Mouse (Mus musculus) embryonic facial prominence, embryonic 12.5 days (tissue): ENCODE data around the gene Atp6v1c2. TPM values are rescaled to one million over a fixed set of nuclear protein-coding genes. Genes with fewer than 3 reads are reported as not detected.

Experiments used
- ATAC-seq: fragments of 200-750 bp; cut with Nextera tagmentation; 2 replicates; pipeline ENCODE4 v1.8.0; 2017; ENCODE audit not compliant: insufficient number of reproducible peaks, insufficient read depth, low FRiP score, low TSS enrichment
- H3K27ac ChIP-seq: fragments of 300-500 bp; sonication (generic); 2 replicates; pipeline ENCODE4 v1.5.1; 2016; ENCODE audit warnings: mild to moderate bottlenecking
- H3K27me3 ChIP-seq: fragments of 300-500 bp; sonication (generic); 2 replicates; pipeline ENCODE4 v1.6.1; 2016; ENCODE audit warnings: mild to moderate bottlenecking, moderate library complexity
- H3K36me3 ChIP-seq: fragments of 300-500 bp; sonication (generic); 2 replicates; pipeline ENCODE4 v1.6.1; 2016; ENCODE audit warnings: mild to moderate bottlenecking
- H3K4me1 ChIP-seq: fragments of 300-500 bp; sonication (generic); 2 replicates; pipeline ENCODE4 v1.6.1; 2016
- H3K4me2 ChIP-seq: fragments of 300-500 bp; sonication (generic); replicated peaks from 2 replicates; pipeline ENCODE4 v1.6.1; 2016; ENCODE audit warnings: mild to moderate bottlenecking, moderate library complexity
- H3K4me3 ChIP-seq: fragments of 300-500 bp; sonication (generic); 2 replicates; pipeline ENCODE4 v1.5.1; 2016; ENCODE audit warnings: mild to moderate bottlenecking
- H3K9ac ChIP-seq: fragments of 300-500 bp; sonication (generic); 2 replicates; pipeline ENCODE4 v1.6.1; 2016; ENCODE audit warnings: mild to moderate bottlenecking, moderate library complexity
- H3K9me3 ChIP-seq: fragments of 300-500 bp; sonication (generic); 2 replicates; pipeline ENCODE4 v1.6.1; 2016; ENCODE audit warnings: mild to moderate bottlenecking, moderate library complexity
- WGBS: fragments of 180-500 bp; shearing (Covaris S2); methylation state at CpG from one replicate; pipeline ENCODE4 v1.1.7; 2016; 5-methylcytosine and 5-hydroxymethylcytosine counted together
- polyA plus RNA-seq: library from polyadenylated mRNA; unstranded; fragments of >200 nt; fragmentation: Nextera tagmentation; extraction: Ambion mirVana; gene quantifications from 2 replicates; pipeline ENCODE4 v1.2.1, GENCODE M21; 2016

The Atp6v1c2 gene
- polyA plus RNA-seq, 1 experiment from 2014 or later, result 0.83 TPM

DNA sequence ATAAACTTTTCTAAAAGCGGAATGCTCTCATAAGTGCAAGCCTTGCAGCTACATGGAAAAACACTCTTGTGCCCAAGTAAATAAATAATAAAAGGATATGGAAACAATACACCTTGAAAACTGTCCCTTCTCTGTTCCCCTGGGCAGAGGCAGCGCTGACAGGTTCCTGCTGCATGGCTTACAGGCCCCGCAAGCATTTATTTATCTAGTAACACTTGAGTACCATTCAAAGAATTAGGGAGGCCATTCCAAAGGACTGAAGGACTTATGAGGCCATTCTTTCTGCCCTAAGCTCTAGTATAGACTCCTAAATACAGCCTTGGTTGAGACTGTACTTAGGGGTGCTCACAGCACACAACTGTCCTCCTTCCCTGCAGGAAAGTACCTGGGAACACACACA, 10.7 kb downstream of the Atp6v1c2 start:
- no peaks in the 10 kb centered on the region for H3K4me1 ChIP-seq
- H3K4me3 ChIP-seq, result no peak overlapping the region
- 61% methylated on average over 3 of the region's 3 CpGs for WGBS
- no peak overlapping the region for H3K27ac ChIP-seq
- H3K27me3 ChIP-seq, result peaks cover 11% of the 10 kb centered on the region
- no peak for ATAC-seq
- H3K9me3 ChIP-seq, result no peaks in the 10 kb centered on the region
- no peak overlapping the region for H3K4me2 ChIP-seq
- H3K36me3 ChIP-seq, result no peaks in the 10 kb centered on the region
- no peak overlapping the region for H3K9ac ChIP-seq

DNA sequence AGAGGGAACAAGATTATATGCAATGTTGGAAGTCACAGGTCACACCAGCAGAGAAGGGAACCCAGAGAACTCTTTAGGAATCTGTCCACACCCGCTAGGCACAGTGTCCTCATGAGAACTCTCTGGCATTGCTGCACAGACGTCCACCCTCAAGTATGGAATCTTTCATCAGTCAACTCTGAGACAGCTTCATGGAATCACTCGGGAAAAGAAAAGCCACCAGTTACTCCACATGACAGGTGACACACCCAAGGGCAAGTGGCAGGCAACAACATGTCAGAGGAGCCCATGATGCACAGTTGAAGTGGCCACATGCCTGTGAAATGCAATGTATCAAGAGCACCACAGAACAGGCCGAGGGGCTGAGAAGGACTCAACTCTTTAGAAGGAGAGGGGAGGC, 11.2 kb downstream of the Atp6v1c2 start:
- Histone ChIP-seq H3K36me3 (no peaks in the 10 kb centered on the region), H3K27ac (no peak overlapping the region), H3K4me1 (no peaks in the 10 kb centered on the region), H3K4me2 (no peak overlapping the region), H3K4me3 (no peak overlapping the region), H3K27me3 (peaks cover 6% of the 10 kb centered on the region), H3K9me3 (no peaks in the 10 kb centered on the region), H3K9ac (no peak overlapping the region)
- whole genome bisulfite sequencing, result 62% methylated on average over 4 of the region's 4 CpGs
- ATAC-seq, result no peak

DNA sequence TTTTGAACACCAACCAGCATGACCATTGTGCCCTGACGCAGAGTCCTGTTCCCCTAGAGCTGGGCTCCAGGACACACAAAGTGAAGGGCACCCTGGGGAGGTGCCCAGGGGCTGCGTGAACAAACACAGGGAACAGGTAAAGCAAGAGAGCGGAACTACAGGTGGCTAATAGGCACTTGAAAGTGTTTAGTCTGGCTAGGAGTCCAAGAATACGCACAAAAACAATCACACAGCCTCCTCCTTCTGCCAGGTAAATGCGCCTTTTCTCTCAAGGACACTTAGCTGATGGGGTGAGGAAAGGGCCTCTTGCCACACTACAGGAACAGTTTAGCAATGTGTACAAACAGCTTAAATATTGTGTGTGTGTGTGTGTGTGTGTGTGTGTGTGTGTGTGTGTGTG, 13.1 kb downstream of the Atp6v1c2 start:
- Histone ChIP-seq H3K36me3 (no peaks in the 10 kb centered on the region), H3K27ac (no peak overlapping the region), H3K4me1 (no peaks in the 10 kb centered on the region), H3K27me3 (no peaks in the 10 kb centered on the region), H3K4me3 (no peak overlapping the region), H3K9me3 (no peaks in the 10 kb centered on the region), H3K4me2 (no peak overlapping the region), H3K9ac (no peak overlapping the region)
- 87% methylated on average over 5 of the region's 5 CpGs for whole genome bisulfite sequencing
- ATAC-seq, result no peak

DNA sequence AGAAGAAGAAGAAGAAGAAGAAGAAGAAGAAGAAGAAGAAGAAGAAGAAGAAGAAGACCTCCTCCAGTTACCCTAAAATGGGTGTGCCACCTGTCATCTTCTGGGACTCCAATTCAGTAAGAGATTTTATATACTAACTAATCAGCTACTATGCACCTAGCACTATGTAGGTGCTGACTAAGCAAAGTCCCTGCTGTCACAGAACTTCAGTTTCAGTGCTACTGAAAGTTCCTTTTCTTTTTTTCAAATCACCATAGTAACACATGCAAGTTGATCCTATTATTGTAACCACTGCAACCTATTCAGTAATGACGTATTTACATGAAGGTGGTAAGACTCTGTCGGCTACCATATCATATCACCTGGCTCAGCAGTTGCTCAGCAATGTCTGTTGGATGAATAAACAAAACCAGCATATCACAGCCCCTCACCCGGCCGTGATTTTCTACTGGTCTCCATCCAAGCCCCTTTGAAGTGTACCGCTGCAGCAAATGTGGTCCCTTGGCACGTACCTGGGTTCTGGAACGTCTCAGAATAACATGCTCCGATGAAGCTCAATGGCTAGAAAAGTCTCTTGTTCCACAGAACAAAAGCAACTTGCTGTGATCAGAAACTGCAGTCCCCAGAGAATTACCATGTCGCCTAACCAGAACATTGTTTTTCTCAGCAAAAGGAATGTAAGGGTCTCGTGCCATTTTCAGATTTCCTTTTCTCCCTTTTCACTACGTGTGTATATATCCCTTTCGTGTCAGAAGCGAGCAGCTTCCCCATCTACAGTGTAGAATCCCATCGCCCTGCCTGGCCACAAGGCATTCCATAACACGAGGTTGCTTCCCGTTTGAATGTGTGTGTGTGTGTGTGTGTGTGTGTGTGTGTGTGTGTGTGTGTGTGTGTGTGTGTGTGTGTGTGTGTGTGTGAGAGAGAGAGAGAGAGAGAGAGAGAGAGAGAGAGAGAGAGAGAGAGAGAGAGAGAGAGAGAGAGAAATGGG, 18.0 kb downstream of the Atp6v1c2 start:
- no peak overlapping the region for H3K4me2 ChIP-seq

DNA sequence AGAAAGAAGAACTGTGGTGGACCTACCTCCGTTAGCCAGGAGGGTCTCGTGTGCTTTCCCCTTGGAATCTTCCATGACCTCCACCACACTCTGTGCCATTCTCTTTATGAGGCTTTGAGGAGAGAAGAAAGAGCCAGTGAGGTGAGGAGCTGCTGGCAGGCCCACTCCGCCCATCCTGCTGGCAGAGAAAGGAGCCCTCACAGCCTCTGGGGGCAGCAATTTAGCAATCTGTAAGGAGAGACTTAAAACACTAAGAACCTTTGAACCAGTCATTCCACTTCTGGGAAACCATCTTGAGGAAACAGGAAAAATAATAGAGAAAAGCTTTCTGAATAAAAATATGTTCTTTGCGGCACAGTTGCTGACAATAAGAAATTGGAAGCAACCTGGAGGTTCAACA, 20.9 kb downstream of the Atp6v1c2 start:
- 41% methylated on average over 4 of the region's 4 CpGs for WGBS
- Histone ChIP-seq H3K9ac (no peak overlapping the region), H3K27ac (no peak overlapping the region), H3K36me3 (no peaks in the 10 kb centered on the region), H3K4me1 (0 out of 2 replicates have a peak, but pooled peaks cover 3% of the 10 kb centered on the region), H3K27me3 (no peaks in the 10 kb centered on the region), H3K4me2 (no peak overlapping the region), H3K4me3 (no peak overlapping the region), H3K9me3 (no peaks in the 10 kb centered on the region)
- ATAC-seq, result no peak

More for the DNA sequence above, 18.0 kb downstream of the Atp6v1c2 start:
- Histone ChIP-seq H3K4me1 (0 out of 2 replicates have a peak, but pooled peaks cover 3% of the 10 kb centered on the region), H3K27ac (no peak overlapping the region), H3K9ac (no peak overlapping the region), H3K9me3 (no peaks in the 10 kb centered on the region), H3K27me3 (no peaks in the 10 kb centered on the region), H3K36me3 (no peaks in the 10 kb centered on the region), H3K4me3 (no peak overlapping the region)
- no peak for ATAC-seq
- WGBS, result 61% methylated on average over 16 of the region's 16 CpGs

DNA sequence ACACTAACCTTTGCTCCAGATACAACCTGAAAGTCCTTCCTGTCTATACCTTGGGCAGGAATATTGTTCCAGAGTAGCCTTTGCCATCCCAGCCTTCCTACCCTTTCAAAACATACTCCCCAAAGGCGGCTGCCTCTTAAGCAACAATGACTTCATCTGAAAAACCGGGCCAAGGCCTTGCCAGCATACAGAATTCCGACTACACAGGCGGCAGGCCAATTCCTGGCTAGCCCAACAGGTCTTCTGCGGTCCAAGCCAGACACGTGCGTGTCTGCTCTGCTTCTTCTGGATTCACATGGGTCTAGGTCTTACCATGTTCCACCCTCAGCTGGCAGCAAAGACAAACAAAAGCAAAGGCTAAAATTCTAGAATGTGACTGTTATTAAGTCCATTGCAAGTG, 23.7 kb downstream of the Atp6v1c2 start:
- Histone ChIP-seq H3K36me3 (no peaks in the 10 kb centered on the region), H3K9me3 (no peaks in the 10 kb centered on the region), H3K4me2 (no peak overlapping the region), H3K4me3 (no peak overlapping the region), H3K27me3 (no peaks in the 10 kb centered on the region), H3K4me1 (0 out of 2 replicates have a peak, but pooled peaks cover 3% of the 10 kb centered on the region), H3K9ac (no peak overlapping the region), H3K27ac (no peak overlapping the region)
- no peak for ATAC-seq
- WGBS, result 85% methylated on average over 7 of the region's 7 CpGs

DNA sequence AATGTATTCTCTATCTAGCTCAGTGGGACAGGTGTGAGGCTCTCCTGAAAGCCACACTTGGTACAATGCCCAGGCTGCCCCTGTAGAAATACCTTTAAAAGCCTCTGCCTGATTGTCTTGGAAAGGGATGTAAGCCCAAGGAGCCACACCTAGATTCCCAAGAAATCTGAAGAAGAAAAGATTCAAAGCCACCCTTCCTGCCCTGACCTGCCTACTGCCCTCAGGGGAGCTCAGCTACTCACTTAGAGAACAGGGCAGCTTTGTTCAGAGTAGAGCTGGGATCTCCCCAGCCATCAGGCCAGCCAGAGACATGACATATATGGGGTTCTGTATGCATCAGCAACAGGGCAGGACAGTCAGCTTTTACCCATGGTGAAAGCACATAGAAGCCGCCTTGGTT, 29.3 kb downstream of the Atp6v1c2 start:
- H3K27me3 ChIP-seq, result no peaks in the 10 kb centered on the region
- WGBS, result 86% methylated on average over 1 of the region's 1 CpGs
- no peaks in the 10 kb centered on the region for H3K4me1 ChIP-seq
- no peak for ATAC-seq
- H3K4me2 ChIP-seq, result no peak overlapping the region
- no peaks in the 10 kb centered on the region for H3K9me3 ChIP-seq
- no peak overlapping the region for H3K27ac ChIP-seq
- no peak overlapping the region for H3K4me3 ChIP-seq
- no peaks in the 10 kb centered on the region for H3K36me3 ChIP-seq
- H3K9ac ChIP-seq, result no peak overlapping the region

DNA sequence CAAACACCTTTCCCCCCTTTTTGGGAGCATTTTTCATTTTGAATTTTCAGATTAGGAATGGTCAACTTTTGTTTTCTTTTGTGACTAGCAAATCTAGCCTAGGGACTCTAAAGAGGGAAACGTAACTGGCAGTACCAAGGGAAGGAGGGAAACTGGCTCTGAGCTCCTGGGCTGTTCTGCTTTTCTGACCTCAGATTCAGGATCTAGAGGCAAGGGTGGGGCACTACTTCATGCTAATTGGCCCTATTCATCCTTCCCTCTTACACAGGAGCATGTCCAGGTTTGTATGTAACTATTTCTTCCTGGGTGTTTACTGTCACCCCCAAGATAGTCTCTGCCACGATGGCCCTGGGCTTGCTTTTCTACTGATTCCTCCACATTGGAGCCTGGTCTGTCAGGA, 32.3 kb downstream of the Atp6v1c2 start:
- H3K4me3 ChIP-seq, result no peak overlapping the region
- ATAC-seq, result no peak
- H3K9me3 ChIP-seq, result no peaks in the 10 kb centered on the region
- H3K4me1 ChIP-seq, result no peaks in the 10 kb centered on the region
- no peak overlapping the region for H3K27ac ChIP-seq
- H3K4me2 ChIP-seq, result no peak overlapping the region
- no peaks in the 10 kb centered on the region for H3K27me3 ChIP-seq
- no peak overlapping the region for H3K9ac ChIP-seq
- no peaks in the 10 kb centered on the region for H3K36me3 ChIP-seq
- WGBS, result 79% methylated on average over 2 of the region's 2 CpGs

DNA sequence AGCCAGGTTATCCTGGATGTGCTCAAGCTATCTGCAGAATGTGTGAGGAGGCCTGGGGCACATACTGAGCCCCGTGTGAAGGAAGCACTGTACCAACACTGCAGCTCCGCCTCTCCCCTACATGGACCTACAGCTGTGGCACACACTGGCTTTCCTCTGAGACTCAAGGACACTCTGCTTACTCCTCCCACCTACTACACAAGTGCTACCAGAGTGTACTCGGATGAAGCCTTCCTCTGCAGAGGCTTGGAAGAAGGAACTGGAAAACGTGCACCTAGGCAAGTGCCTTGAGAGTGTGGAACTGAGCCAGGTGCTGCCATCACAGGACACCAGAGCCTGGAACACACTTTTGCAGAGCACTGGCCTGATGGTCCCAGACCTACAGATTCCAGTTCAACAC, 38.6 kb downstream of the Atp6v1c2 start:
- no peak overlapping the region for H3K27ac ChIP-seq
- no peak overlapping the region for H3K9ac ChIP-seq
- no peaks in the 10 kb centered on the region for H3K27me3 ChIP-seq
- ATAC-seq, result no peak
- H3K36me3 ChIP-seq, result peaks cover 9% of the 10 kb centered on the region
- peaks cover 5% of the 10 kb centered on the region; the same call in 1 of the 2 replicates for H3K4me1 ChIP-seq
- no peak overlapping the region for H3K4me2 ChIP-seq
- WGBS, result 65% methylated on average over 4 of the region's 4 CpGs
- H3K4me3 ChIP-seq, result no peak overlapping the region
- H3K9me3 ChIP-seq, result no peaks in the 10 kb centered on the region

DNA sequence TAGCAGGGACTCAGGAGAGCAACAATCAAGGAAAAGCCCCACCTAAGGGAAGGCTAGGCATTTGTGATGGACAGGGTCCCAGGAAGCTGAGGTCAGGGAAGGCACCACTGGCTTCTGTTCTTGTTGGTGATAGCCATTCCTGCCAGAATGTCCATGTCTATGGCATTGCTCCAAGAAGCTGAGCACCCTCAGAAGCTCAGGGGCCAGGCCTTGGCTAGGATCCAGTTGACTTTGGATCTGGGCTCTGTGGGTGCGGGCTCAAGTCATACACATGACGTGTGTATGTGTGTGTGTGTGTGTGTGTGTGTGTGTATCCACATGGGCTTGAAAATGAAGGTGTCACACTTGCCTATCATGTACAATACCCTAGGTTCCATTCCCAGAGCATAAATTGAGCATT, 39.2 kb downstream of the Atp6v1c2 start:
- ATAC-seq, result no peak
- Histone ChIP-seq H3K36me3 (peaks cover 12% of the 10 kb centered on the region), H3K4me2 (no peak overlapping the region), H3K9ac (no peak overlapping the region), H3K27ac (no peak overlapping the region), H3K9me3 (no peaks in the 10 kb centered on the region), H3K27me3 (no peaks in the 10 kb centered on the region), H3K4me1 (peaks cover 5% of the 10 kb centered on the region; the same call in 1 of the 2 replicates), H3K4me3 (no peak overlapping the region)
- 79% methylated on average over 2 of the region's 2 CpGs for WGBS

DNA sequence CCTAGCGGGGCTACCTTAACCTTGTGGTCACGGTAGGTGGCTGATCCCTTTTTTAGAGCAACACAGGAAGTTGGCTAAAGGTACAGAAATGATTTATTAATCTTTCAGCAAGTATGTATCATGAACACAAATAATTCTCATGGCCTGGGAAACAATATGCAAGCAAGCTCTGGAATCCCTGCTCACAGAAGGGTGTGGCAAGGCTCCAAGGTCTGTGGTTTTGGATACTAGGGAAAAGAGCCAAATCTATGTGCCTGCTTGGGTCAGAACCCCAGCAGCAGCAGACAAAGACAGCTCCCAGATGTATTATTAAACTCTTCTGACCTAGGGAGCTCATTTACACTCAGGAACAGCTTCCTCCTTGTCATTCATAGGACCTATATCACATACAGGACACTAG, 40.1 kb downstream of the Atp6v1c2 start:
- H3K27me3 ChIP-seq, result no peaks in the 10 kb centered on the region
- H3K4me3 ChIP-seq, result no peak overlapping the region
- H3K4me1 ChIP-seq, result peaks cover 5% of the 10 kb centered on the region; the same call in 1 of the 2 replicates
- H3K36me3 ChIP-seq, result peaks cover 20% of the 10 kb centered on the region
- no peaks in the 10 kb centered on the region for H3K9me3 ChIP-seq
- 76% methylated on average over 2 of the region's 2 CpGs for WGBS
- H3K9ac ChIP-seq, result no peak overlapping the region
- ATAC-seq, result no peak
- H3K27ac ChIP-seq, result no peak overlapping the region
- H3K4me2 ChIP-seq, result no peak overlapping the region

DNA sequence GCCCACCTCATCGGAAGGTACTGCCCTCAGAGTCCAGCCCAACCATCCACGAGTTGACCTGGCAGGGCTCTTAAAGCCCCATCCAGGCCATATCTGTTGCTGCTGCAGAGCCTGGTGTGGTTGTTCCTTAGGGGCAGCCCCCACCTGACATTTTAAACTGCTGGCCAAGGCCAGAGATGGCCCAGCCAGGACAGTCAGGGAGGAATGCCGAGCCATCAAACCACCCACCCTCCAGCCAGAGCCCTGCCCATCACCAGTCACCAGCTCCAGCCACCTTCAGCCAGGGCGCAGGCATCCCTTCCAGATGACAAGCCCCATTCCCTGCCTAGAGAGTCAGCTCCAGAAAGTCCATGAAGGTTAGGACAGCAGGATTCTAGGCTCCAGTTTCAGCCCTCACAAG, 40.7 kb downstream of the Atp6v1c2 start:
- no peak for ATAC-seq
- H3K9me3 ChIP-seq, result no peaks in the 10 kb centered on the region
- no peak overlapping the region for H3K27ac ChIP-seq
- peaks cover 5% of the 10 kb centered on the region; the same call in 1 of the 2 replicates for H3K4me1 ChIP-seq
- WGBS, result 78% methylated on average over 4 of the region's 4 CpGs
- H3K27me3 ChIP-seq, result no peaks in the 10 kb centered on the region
- H3K9ac ChIP-seq, result no peak overlapping the region
- H3K4me3 ChIP-seq, result no peak overlapping the region
- H3K36me3 ChIP-seq, result peaks cover 25% of the 10 kb centered on the region
- H3K4me2 ChIP-seq, result no peak overlapping the region
